Mouse (Mus musculus) kidney, adult 8-10 months (tissue): ENCODE measurements around the gene Ankrd27.

Source experiments
- DNase-seq, 2 experiments: peaks; one replicate each; pipeline ENCODE4 v3.0.0; 2022

The Ankrd27 gene

DNA sequence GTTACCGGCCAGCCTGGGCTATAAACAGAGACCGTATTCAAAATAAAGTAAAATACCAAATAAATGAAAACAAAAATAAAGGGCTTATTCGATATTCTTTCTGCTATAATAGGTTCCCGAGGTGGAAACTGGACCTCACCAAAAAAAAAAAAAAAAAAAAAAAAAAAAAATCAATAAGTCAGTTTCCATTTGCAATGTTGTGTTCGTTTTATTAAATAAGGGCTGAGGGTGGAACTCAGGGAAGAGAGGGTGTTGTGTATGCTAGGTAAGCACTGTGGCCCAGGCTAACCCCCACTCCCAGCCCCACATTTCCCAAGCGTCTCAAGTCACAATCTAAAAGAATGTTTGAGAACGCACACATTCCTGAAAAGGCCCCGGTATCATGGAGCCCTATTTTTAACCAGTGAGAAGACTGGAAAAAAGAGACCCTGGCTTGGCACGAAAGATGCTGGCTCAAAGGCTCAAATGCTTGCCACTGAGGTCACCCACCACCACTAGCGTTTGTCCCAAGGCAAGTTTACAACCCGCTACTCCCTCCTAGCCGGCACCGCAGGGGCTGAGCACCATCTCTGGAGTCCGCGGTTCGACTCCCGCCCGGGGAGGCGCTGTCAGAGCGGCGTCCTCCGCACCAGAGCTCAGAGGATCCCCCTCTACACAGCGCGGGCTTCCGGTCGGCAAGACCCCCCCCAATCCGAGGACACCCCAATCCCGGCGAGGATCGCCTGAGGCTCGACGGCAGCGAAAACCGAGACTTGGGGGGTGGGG, 60.5 kb downstream of the Ankrd27 start:
- DNase-seq: peak in 1 of 2 experiments; percentile 8

DNA sequence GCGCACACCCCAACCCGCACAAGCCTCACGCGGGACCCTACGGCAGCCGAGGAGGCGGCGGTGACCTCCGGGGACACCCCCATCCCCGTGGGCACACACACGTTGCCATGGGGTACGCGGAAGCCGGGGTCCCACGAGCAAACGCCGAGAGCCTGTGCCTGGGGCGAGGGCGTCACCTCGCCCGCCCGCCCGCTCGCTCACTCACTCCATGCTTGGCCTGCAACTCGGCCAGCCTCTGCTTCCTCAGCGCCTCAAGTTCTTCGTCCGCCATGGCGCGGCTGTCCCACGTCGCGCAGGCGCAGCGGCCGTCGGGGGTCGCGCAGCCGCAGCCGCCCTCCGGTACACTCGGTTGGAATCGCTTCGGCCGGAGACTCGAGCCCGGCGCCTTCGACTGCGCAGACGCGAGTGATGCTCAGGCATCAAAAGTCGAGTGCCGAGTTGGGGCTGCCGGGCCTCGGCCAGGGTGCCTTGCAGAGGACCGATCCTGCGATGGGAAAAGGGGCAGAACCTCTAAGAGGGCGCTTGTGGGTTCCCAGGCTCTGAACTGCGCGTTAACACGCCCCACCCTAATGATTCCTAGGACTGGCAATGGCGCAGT, 61.2 kb downstream of the Ankrd27 start, which contains the start of gene Pdcd5:
Pdcd5 (minus strand) TSS at position 421 of the 598 bp plus-strand sequence.
- peak; percentile 95 to 97 for DNase-seq

GRCm38 (mm10) chr7:35648239-35649069, 62.4 kb downstream of the Ankrd27 start:
- DNase-seq: no peak

DNA sequence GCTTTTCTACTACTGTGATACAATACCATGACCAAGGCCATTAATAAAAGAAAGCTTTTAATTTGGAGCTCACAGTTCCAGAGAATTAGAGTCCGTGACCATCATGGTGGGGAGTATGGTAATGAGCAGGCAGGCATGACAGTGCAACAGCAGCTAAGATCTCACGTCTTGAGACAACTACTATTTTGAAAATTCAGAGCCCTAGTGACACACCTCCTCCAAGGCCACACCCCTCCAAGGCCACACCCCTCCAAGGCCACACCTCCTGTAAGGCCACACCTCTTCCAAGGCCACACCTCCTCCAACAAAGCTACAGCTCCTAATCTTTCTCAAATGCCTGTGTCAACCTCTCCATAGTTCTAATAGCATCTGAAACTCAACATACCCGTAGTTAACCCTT, 63.0 kb downstream of the Ankrd27 start:
- peak; percentile 63 to 80 for DNase-seq

DNA sequence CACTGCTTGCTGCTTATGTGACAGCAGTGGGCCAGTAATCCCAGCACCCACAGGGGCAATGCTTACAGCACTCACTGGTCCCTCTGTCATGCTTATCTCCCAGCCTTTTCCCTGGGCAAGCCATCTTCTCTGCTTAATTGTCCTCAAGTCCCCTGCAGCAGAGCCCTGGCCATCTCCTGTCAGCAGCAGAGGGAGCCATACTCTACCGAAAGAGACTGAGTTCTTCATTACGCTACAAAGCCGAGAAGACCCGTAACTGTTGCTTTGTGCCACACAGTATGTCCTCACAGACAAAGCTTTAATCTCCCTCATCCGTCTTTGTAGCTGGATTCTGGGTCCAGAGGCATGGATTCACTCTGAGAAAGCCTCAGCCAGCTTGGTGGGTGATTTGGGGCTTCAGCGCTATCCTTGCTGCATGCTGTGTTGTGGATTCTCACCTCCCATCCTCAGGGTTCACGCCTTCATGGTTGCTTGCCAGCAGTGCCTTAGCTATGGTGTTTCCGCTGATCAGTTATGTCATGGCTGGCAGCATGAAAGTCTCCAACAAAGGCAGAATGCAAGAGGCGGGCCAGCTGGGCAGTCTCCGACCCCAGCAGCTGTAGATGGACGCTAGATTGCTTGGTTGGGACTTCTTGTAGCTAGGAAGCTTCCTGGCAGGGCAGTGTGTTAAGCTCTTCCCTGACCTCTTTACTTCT, 64.8 kb downstream of the Ankrd27 start:
- DNase-seq: no peak

DNA sequence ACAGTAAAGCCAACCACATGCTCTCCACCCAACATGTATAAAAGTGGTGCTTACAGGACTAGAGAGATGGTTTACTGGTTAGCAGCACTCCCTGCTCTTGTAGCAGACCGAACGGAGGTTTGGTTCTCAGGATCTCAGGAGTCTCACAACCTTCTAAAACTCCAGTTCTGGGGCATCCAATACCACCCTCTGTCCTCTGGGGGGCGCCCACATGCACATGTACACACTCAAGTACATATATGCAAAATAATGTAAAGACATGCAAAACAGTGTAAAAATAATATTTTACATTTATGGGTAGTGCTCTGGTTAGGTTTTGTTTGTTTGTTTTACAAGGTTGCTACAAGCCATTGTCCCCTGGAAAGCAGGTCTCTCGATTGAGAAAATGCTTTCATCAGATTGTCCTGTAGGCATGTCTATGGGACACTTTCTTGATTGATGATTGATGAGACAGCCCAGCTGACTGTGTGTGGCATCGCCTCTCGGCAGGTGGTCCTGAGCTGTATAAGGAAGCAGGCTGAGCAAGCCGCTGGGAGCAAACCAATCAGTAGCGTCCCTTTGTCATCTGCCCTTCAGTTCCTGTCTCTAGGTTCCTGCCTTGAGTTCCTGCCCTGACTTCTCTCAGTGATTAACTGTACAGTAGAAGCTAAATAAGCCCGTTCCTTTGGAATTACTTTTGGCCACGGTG, 65.7 kb downstream of the Ankrd27 start:
- DNase-seq: no peak

DNA sequence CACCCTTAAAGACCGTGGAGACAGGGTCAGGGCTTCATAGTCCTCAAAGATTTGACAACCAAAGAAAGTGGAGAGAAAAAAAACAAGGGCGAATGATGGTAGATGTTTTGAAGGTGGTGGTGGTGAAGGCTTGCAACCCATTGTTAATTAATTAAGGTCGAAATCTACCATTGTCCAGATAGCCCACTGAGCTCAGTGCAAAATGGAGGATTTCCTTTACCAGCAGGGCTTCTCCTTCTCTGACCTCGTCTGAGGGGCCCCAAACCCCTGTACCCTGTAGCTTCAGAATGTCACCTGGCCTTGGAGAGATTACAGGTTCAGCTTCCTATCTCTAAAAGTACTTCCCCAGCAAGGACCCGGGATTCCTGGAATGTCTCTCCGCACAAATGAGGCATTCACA, 71.8 kb downstream of the Ankrd27 start:
- no peak for DNase-seq

DNA sequence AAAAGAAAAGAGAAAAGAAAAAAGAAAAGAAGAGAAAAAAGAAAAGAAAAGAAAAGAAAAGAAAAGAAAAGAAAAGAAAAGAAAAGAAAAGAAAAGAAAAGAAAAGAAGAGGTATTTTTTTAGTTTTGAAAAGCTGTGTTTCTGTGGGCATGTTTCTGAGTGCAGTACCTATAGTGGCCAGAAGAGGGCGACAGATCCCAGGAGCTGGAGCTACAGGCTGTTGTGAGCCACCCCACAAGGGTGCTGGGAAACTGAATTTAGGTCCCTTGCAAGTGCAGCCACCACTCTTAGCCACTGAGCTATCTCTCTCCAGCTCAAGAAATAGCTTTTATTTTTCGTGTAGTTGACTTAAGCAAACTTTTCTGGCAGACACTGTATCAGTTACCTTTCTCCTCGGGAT, 73.1 kb downstream of the Ankrd27 start:
- DNase-seq: peak in 1 of 2 experiments; percentile 39

DNA sequence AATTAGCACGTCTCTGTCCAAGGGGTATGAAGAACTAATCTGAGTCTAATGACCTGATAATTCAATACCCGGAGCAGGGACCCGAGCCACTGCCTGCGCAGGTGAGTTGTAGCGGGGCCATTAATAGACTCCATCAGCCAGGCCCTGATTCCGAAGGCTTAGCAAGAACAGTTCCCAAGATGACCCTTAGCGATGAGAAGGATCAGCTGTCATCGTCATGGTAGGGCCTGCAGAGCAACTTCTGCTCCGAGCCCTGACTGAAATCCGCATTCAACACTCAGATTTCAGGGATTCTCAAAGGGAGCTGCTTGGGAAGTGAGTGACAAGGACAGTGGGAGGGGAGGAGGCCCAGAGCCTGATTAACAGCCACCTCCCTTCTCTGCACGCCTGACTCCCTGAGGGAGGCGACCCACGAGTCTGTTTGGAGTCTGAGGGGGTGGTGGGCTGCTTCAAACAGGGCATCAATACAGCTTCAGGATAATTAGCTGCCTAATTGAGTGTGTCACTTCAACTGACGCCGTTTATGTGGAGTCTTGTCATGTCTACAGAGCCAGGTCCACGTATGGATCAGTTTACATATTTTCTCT, 77.8 kb downstream of the Ankrd27 start:
- DNase-seq: no peak

DNA sequence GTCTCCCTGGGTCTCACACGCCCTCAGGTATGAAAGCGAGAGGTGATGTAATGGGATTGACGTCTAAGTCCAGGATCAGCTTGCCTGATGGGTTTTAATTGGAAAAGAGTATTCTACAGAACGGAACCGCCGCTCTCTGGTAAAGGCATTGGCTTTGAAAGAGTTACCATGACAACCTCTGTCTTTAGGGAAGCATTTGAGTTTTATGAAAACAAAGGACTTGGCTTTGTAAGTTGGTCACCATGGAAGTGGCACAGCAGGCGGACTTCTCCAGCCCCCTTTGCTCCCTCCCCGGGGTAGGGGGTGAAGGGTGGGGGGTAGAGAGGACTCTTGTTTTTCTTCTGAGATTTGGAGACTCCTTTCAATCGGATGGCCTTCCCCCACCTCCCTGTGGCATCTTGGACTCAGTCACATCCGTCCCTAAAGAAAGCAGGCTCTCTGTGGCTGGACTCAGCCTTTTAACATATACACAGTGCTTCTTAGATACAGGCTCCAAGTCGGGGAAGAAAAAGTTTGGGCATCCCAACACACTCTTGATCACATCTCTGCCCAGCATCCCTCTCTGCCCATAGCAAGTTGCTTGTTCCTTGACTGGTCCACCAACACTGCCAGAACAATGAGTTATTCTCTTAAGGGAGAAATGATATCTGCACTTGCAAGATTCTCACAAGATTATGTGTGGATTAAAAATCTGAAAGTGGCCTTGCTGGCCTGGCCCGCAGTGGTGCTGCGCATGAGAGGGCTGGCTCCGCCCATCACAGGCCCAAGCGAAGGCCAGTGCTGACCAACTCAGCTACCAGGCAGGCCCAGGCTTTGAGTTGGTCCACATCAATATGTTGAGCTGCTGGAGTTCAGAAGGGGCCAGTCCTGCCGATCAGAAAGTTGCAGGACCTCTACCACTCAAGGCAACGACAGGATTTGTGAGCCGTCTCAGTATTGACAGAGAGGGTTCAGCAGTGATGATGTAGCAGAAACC, 82.3 kb downstream of the Ankrd27 start:
- DNase-seq: no peak

GRCm38 (mm10) chr7:35678976-35679375, 92.9 kb downstream of the Ankrd27 start:
- no peak for DNase-seq

DNA sequence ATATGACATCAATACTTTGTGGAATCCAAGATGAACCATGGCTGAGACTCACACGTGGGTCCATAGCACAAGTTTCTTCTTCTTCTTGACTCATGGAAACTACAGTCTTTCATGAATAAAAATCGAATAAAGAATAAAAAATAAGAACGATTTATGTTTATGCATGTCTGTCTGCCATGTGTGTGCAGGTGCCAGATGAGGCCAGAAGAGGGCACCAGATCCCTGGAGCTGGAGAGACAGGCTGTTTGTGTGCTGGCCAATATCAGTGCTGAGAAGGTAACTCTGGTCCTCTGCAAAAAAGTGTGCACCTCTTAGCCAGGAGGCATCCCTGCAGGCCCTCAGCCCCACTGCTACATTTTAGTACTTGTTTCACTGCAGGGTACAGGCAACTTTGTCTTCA, 95.5 kb downstream of the Ankrd27 start:
- no peak for DNase-seq

DNA sequence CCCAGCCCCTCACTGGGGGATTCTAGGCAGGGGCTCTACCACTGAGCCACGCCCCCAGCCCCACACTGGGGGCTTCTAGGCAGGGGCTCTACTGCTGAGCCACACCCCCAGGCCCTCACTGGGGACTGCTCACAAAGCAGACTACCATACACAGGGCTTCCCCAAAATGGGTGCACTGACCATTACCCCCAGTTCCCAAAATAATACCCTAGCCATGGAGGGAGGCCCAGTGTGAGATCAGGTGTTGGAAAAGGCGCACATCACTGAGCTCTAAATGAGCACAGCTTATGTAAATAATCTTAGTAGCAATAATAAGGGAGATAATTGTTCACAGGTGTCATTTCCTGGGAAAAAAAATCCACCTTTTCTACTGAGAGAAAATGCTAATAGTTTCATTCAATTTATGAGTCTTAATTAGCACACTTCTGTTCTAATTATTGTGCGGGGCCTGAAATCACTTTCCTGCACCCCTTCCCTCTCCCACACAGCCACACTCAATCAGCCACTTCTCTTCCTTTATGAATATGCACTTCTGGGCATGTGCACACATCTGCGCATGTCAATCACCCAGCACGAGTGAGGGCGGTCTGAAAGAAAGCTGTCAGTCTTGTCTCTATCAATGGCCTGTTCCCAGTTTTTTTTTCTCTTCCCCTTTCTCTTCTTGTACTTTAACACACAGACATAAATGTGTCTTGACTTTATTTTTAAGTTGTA, 97.5 kb downstream of the Ankrd27 start:
- DNase-seq: no peak

GRCm38 (mm10) chr7:35686216-35686615, 100.2 kb downstream of the Ankrd27 start:
- no peak for DNase-seq

GRCm38 (mm10) chr7:35686756-35687155, 100.7 kb downstream of the Ankrd27 start:
- peak; percentile 14 to 46 for DNase-seq

- peak; percentile 17 to 24 for DNase-seq
Observed at GRCm38 (mm10) chr7:35687229-35687628, 101.2 kb downstream of the Ankrd27 start.

DNA sequence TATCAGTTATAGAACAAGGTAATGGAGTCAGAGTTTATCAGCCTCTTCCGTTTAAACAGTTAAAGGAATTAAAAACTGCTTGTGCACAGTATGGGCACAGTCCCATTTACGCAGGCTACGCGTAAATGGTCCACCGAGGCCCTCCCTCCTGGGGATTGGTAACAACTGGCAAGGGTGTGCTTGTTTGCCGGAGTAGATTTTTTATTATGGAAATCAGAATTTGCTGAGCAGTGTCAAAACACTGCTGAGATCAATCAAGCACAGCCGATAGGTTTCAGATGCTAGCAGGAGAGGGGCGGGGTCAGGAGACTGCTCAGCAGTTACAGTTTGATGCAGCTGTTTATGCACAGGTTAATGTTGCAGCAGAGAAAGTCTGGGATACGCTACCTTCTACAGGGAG, 102.2 kb downstream of the Ankrd27 start:
- DNase-seq: no peak
